Mouse (Mus musculus) layer of hippocampus, adult 18-20 months (tissue): ENCODE results near the gene Rnh1. TPM values are rescaled to one million over a fixed set of nuclear protein-coding genes. Genes with fewer than 3 reads are reported as not detected.

Experiments used
- DNase-seq, 2 experiments: peaks; one replicate each; pipeline ENCODE4 v3.0.0; 2022; ENCODE audit warnings: low spot score in 2 of 2
- total RNA-seq, 2 experiments: library from RNA; stranded (reverse); gene quantifications; 2 replicates each; pipeline ENCODE4 v1.2.3; 2021

The Rnh1 gene
- total RNA-seq, 2 experiments from 2014 or later, result 35.5 to 45.9 TPM

DNA sequence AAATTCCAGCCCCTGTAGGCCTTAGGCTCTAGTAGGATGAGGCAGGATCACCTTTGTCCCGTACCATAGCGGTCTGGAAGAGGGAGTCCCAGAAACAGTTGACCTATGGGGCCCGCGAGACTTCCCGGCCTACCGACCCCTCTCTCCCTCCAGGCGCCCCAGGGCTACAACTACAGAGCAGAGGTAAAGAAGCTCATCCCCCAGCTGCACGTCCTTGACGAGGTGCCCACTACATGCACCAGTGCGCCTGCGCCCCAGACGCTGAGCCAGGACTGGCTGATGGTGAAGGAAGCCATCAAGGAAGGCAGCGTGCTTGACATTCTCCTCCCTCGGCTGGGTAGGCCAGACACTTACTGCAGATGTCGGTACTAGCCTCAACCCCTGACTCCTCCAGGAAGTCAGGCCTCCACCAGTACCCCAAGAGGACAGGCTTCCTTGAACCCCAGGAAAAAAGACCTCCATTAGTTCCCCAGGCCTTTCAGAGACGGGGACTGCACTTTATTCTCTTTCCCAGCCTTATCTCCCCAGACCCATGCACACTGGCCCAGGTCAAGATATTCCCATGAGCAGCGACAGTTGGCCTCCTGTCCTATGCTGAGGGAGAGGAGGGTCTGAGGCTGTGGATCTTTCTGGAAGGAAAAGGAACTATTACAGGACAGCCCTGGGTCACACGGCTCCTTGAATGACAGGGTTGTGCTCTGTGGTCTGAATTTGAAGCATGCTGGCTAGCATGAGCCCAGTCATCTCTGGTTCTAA lies 33.7 kb upstream of the Rnh1 start:
- DNase-seq, result no peak

DNA sequence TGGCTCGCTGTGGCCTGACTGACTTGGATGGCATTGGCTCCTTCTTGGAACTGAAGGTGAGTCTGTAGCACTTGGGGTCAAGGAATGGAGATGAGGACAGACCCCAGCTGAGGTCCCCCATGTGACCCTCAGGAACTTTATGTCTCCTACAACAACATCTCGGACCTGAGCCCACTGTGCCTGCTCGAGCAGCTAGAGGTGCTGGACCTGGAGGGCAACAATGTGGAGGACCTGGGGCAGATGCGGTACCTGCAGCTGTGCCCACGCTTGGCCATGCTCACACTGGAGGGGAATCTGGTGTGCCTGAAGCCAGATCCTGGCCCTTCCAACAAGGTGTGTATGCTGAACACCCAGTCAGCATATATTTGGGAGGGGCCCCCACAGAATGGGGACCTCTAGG lies 32.8 kb upstream of the Rnh1 start:
- DNase-seq, result no peak

DNA sequence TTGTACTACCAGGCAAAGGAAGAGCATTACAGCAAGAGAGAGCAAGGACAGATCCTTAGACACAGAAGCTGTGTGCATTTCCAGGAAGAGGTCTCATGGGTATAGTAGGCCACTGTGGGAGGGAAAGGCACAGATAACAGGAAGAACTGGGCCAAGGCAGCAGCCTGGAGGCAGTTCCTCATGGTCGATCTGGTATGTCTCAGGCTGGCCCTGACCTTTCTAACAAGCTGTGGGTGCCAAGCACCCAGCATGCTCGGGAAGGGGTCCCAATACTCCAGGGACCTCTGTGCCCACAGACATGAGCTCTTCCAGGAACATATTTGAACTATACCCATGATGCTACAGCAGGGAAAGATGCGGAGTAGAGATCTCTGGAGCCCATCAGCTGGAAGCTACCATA lies 31.9 kb upstream of the Rnh1 start:
- no peak for DNase-seq

DNA sequence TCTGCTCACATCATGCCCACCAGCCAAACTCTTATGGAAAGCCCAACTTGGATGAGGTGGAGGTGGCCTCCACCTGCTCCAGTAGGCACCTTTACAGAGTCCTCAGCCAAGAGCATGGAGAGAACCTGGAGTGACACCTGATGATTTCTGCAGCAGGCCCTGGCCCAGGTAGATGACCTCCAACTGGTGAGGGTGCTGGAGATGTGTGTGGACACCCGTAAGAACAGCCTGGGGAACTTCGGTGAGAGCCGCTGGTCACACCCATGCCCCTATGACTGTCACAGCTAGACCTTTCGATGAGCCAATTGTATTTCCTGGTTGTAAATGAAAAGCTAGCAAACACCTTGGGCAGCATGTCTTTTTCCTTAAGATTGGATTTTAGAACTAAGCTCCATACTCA lies 25.5 kb upstream of the Rnh1 start:
- DNase-seq, result no peak

DNA sequence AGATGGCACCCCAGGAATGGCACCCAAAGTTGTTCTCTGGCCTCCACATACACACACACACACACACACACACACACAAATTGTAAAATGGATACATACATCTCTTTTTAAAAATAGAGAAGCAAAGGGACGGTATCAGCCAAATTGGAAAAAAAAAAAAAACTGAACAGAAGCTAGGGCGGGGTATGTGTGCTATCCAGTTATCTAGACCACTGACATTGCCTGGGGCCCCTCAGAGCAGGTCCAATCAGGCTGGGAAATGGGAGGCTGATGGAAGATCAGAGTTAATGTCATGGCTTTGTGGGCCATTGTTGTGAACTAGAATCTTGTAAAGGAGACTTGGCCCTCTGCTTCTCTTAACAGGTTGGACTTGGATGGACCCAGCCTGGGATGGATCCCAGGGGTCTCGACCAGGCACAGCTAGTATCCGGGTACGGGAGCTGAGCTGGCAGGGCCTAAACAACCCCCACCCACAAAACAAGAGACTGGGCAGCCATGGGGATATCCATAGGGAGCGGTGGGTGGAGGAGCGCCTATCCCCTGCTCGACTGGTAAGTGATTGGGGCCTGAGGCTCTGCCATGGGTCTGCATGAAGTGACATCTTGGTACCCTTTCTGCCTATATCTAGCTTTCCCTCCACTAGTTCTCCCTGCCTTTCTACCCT lies 24.1 kb upstream of the Rnh1 start:
- DNase-seq, result no peak

DNA sequence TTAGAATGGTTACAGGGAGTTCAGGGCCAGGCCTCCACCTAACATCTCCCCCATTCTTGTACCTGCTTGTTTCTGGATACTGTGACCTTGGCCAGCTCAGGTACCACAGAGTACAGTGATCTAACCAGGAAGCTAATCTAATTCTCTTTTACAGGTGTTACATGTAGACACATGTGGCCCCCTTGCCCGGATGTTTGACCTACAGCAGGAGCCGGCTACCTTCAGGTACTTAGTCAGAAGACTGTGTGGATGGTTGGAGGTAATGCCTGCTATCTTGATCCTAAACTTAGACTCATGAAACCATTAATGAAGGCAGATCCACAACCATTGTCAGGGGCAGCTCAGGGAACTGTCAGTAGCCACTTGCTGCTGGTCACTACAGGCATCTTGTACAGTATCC lies 23.1 kb upstream of the Rnh1 start:
- DNase-seq, result no peak

DNA sequence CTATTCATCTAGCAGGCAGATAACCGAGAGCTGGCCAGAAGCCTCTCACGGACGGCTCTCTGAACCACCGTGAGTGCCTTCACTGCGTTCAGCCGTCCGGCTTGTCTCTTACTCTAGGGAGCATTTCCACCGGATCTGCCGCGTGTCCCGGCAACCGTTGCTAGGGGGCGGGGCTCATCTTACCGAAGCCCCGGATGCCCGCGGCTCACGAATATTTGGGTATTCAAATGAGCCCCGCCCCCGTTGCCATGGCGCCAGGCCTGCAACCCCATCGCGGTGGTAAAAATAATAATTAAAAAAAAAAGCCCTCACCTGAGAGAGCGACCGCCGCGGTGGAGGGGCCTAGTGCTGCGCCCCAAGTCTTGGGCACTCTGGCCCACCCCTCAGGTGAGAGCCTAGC lies 22.2 kb upstream of the Rnh1 start:
- peak; percentile 81 to 89 for DNase-seq

DNA sequence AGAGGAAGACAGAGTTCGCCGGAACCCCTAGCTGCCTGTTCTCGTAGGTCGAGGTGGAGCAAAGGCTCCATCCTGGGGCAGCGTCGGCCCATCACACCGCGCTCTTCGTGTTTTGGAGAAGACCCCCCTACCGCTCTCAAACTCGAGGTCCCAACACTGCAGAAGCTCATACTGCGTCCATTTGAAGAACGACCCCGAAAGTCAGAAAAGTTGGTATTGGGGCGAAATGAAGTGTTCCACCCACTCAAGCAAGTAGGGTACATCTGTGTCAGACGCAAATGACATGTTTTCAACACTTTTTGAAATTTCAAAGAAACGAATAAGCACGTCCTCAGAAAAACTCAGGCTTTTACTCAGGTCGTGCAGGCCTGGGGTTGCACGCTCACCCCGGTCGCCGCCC lies 21.8 kb upstream of the Rnh1 start:
- no peak for DNase-seq

DNA sequence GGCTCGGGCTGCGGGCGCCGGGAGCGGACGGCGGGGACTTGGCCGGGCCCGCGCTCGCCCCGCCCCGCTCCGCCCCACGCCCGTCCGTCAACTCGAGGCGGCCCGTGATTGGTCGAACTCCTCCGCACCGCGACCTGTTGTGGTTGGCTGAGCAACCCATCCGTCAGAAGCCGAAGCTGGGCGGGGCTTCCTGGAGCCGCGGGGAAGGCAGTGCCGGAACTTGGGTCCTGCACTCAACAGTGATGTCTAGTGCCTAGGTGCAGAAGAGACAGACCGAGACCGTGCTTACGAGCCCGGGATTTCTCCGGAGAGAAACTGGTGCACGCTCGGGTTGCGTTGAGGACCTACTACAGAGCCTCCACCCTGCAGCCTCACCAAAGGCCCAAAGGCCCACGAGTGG lies 21.3 kb upstream of the Rnh1 start, which contains the start of the genes Hras and Lrrc56:
TSS of gene Hras (minus strand) at position 58 of the 400 bp plus-strand sequence.
TSS of gene Lrrc56 (plus strand) at position 210 of the 400 bp plus-strand sequence.
- peak; percentile 95 to 98 for DNase-seq

DNA sequence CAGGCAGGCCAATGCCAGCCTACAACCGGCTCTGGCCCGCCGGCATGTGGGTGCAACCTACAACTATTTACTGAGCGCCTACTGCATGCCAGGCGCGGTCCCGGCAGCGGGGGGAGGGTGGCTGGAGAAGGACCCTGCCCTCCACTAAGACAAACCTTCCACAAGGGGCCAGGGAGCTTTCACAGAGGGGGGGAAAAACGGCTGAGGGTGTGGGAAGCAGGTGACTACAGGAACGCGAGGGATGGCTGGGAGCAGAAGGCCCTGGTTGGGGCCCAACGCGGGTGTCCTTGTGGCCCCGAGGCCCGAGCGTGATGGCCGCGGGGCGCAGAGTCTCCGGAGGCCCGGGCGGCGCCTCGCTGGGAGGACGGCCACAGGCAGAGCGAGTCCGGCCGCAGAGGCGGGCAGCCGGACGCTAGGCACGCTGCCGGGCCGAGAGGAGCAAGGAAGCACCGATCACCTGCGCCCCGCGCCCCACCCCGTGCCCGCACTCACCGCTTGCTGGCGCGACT lies 20.7 kb upstream of the Rnh1 start:
- peak in 1 of 2 experiments; percentile 39 for DNase-seq

DNA sequence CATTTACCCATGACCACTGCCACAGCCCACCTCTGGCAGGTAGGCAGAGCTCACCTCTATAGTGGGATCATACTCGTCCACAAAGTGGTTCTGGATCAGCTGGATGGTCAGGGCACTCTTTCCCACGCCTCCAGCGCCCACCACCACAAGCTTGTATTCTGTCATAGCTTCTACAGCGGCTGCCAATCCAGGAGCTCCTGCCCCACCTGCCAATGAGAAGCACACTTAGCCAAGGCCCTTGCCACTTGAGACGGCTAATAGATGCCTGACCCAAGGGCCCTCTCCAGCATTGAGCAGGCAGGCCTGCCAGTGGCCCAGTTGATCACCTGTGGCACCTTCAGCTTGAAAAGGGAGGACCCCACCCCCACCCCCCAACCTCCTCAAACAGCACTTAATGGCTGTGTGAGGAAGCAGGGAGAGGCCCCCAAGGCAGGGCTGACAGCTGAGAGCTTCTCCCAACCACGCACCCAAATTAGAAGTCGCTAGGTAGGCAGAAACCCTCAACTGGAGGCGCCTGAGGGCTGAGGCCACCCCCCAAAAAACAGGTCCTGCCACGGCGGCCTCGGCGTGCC lies 20.2 kb upstream of the Rnh1 start:
- DNase-seq, result no peak

DNA sequence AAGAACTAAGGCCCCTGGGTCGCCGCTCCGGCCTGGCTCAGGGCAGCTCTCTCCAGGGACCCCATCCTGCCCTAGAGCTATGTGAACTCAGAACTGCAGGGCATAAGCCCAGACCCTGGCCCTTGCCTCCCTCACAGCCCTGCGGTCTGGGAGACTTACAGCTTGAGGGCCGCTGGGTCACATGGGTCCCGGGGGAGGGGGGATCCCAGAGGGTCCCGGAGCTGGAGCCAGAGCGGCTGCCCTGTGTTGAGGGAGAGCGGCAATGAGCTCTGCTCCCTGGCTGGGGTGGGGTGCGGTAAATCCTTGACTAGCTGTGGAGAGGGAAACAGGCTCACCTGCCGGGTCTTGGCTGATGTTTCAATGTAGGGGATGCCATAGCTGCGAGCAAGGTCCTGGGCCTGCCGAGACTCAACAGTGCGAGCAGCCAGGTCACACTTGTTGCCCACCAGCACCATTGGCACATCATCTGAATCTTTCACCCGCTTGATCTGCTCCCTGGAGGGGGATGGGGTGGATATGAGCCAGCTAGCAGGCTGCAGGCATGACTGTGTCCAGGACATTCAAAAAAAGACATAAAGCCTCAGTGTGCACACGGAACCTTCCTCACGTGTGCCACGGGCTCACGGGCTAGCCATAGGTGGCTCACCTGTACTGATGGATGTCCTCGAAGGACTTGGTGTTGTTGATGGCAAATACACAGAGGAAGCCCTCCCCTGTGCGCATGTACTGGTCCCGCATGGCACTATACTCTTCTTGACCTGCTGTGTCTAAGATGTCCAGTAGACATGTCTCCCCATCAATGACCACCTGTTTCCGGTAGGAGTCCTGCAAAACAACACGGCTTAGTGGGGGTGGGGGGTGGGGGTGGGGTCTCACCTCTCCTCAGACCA lies 19.4 kb upstream of the Rnh1 start:
- DNase-seq, result no peak

DNA sequence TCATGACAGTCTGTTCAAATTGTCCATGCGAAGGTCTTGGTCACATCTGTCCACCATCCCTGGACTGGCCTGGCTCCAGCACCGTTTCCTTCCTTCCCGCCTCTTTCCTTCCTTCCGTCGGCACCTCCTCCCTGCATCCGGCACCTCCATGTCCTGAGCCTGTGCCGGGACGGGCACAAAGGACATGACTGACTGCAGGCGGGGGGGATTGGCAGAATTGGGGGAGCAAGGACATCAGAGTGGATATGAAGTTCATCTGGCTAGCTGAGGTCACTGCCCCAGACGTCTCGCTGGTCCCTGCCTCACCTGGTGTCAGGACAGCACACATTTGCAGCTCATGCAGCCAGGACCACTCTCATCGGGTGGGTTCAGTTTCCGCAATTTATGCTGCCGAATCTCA lies 18.4 kb upstream of the Rnh1 start:
- DNase-seq, result no peak

DNA sequence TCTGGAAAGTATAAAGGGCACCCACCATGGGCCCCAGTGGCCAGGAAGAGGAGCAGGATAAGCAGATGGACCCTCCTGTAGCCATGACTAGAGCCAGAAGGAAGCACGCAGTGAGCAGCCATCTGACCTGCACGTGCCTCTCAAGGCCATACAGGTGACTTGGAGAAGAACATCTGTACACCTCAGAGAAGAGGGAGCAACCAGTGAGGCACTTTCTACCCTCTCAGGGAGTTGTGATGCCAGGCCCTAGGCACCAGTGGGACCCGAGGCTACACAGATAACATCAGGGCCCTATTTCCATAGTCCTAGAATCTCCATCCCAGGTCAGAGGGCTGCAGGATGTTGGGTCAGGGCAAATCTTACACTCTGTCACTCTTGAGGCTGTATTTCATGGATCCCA lies 17.6 kb upstream of the Rnh1 start:
- DNase-seq, result no peak

DNA sequence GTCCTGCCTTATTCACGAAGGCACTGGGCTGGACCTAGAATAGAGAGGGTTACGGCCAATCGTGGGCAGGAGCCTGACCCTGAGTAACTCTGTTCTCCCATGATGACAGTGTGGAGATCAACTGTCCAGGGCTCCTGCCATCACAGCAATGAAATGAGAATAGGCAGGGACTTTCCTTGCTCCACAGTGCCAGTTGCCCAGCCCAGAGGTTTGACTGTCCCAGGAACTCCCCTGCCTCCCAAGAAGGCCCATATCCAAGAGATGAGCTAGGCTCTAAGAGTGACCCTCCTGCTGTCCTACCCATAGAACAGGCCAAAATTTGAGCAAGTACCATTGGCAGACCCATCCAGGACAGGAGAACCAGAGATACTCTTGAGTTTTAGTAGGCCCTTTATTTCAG lies 16.1 kb upstream of the Rnh1 start:
- DNase-seq, result no peak

DNA sequence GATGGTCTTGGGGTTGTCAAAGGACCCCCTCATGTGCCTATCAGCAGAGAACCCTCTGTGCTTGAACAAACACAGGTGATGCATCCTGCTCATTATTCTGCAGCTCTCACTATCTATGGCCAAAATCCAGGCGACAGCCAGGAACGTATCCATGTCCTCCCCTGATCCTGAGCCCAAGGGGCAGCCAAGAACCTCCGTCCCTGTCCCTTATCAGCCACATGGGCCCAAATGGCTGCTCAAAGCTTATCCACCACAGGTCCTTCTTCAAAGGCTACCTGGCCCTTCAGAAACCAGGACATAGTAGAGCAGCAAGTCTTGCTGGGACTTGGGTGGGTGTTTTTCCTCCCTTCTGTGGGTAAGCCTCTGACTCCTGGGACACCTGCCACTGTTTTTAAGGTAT lies 15.5 kb upstream of the Rnh1 start:
- no peak for DNase-seq

DNA sequence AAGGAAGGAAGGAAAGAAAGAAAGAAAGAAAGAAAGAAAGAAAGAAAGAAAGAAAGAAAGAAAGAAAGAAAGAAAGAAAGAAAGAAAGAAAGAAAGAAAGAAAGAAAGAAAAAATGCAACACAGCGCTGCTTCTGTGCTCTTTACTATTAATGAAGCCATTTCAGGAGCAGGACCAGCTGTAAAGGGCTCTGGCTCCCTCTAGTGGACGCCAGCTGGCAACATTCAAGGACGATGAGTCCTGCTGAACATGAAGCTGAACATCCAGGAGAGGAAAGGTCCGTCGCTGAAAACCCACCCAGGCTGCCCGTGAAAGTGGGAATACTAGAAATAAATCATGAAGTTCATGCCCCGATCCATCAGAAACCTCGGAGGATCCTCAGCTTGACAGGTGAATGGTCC lies 3.5 kb upstream of the Rnh1 start:
- peak; percentile 67 to 95 for DNase-seq

DNA sequence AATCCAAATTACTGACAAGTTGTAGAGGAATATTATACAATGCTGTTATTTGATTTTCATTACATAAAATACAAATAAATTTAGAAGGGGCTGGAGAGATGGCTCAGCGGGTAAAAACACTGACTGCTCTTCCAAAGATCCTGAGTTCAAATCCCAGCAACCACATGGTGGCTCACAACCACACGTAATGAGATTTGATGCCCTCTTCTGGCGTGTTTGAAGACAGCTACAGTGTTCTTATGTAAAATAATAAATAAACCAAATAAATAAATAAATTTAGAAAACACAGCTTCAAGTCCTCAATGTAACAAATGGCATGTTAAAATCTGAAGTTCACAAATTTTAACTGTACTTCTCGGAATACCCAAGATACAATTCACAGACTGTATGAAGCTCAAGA lies 2.4 kb upstream of the Rnh1 start:
- DNase-seq, result no peak

DNA sequence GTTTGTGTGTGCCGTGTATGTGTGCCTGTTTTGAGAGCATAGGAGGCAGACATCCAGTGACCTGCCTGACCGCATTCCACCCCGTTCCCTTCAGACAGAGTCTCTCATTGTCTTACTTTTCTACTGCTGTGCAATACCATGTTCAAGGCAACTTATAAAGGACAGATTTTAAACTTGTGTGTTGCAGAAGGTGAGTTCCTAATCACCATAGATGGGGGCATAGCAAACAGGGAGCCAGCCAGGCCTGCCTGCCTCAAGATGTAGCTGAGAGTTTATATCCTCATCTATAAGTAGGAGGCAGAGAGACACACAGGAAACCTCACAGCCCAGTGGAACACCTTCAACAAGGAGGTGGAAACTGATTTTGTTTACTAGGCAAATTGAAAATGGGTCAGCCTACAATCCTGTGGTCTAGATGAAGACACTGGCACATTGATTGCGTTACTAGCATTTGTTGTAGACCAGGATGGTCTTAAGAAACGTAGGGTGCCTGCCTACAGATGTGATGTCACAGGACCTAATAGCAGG lies 730 bp upstream of the Rnh1 start:
- no peak for DNase-seq

DNA sequence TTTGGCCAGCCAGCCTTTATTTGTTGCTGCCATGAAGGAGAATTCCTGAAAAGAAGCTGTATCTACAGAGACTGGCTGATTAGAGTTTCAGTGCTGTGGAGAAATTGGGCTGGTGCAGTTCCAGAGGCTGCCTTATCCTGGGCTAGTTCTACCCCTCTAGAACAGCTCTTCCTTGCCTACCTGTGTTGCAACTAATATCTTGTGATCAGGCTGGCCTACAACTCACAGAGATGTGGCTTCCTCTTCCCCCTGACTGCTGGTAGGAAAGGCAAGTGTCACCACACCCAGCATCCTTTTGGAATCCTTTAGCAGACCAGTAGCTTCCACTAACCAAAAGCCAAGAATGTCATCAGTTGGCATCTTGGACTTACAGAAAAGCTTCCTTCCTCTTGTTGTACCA lies 2.8 kb downstream of the Rnh1 start:
- DNase-seq, result no peak

DNA sequence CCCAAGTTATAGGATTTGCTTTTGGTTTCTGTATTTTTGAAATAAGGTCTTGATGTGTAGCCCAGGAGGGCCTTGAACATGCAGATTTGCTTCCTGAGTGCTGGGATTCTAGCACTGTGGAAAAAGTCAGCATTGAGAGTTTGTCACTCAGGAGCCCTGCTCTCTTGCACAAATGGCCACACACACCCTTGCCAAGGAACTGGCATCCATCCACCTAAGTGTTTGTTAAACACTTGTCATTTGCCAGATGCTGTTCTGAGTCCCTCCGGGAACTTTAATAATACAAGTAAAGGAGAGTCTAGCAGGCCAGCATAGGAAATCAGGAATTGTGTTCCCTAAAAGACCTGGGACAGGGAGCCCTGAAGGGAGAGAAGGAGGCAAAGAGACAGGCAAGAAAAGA lies 3.4 kb downstream of the Rnh1 start:
- DNase-seq, result no peak
